Mouse (Mus musculus) neutrophil, adult 5-6 weeks (primary cell): Measurements from ENCODE around the gene Gm20388. TPM values are rescaled to one million over a fixed set of nuclear protein-coding genes. Genes with fewer than 3 reads are reported as not detected.
A peak's percentile ranks its signal among the peaks of the same experiment; 100 is the strongest.

ENCODE experiments used
- ATAC-seq: fragments of 151-379, 151-347 bp; 2 replicates; pipeline ENCODE4 v1.8.0; 2017; ENCODE audit warnings: mild to moderate bottlenecking, moderate TSS enrichment; ENCODE audit not compliant: insufficient number of reproducible peaks, poor library complexity, low FRiP score, severe bottlenecking; ENCODE audit errors: extremely low read depth
- total RNA-seq: library from RNA; stranded (forward); fragments of 200-1000 nt; gene quantifications from 2 replicates; pipeline ENCODE4 v1.2.3, GENCODE M21; 2017

The Gm20388 gene
- total RNA-seq, 1 experiment from 2014 or later = 10.8 TPM

GRCm38 (mm10) chr8:120828279-120828678, 917.6 kb downstream of the Gm20388 start:
- peak; percentile 65; the same call in 1 of the 2 replicates for ATAC-seq

GRCm38 (mm10) chr8:120830661-120831060, 920.0 kb downstream of the Gm20388 start:
- no peak for ATAC-seq

GRCm38 (mm10) chr8:120832022-120832421, 921.4 kb downstream of the Gm20388 start:
- ATAC-seq = no peak

- no peak for ATAC-seq
Measured at GRCm38 (mm10) chr8:120833196-120833595, 922.6 kb downstream of the Gm20388 start.

GRCm38 (mm10) chr8:120839031-120839430, 928.4 kb downstream of the Gm20388 start:
- ATAC-seq = no peak

GRCm38 (mm10) chr8:120843084-120843483, 932.4 kb downstream of the Gm20388 start:
- ATAC-seq = no peak

- ATAC-seq = no peak
Measured at GRCm38 (mm10) chr8:120846018-120846417, 935.4 kb downstream of the Gm20388 start.

- ATAC-seq = no peak
Measured at GRCm38 (mm10) chr8:120847279-120847678, 936.6 kb downstream of the Gm20388 start.

GRCm38 (mm10) chr8:120847735-120848134, 937.1 kb downstream of the Gm20388 start:
- no peak for ATAC-seq

GRCm38 (mm10) chr8:120848434-120848833, 937.8 kb downstream of the Gm20388 start:
- ATAC-seq = no peak

GRCm38 (mm10) chr8:120851411-120851810, 940.8 kb downstream of the Gm20388 start:
- no peak for ATAC-seq

GRCm38 (mm10) chr8:120859881-120860280, 949.2 kb downstream of the Gm20388 start:
- ATAC-seq = no peak

GRCm38 (mm10) chr8:120860423-120861126, 949.9 kb downstream of the Gm20388 start:
- no peak for ATAC-seq

- ATAC-seq = no peak
Measured at GRCm38 (mm10) chr8:120863683-120864082, 953.0 kb downstream of the Gm20388 start.

GRCm38 (mm10) chr8:120867386-120867785, 956.7 kb downstream of the Gm20388 start:
- ATAC-seq = no peak

GRCm38 (mm10) chr8:120872661-120873060, 962.0 kb downstream of the Gm20388 start:
- no peak for ATAC-seq

GRCm38 (mm10) chr8:120876010-120876918, 965.6 kb downstream of the Gm20388 start:
- no peak for ATAC-seq

- no peak for ATAC-seq
Measured at GRCm38 (mm10) chr8:120877005-120877404, 966.4 kb downstream of the Gm20388 start.

- no peak for ATAC-seq
Measured at GRCm38 (mm10) chr8:120879928-120880327, 969.3 kb downstream of the Gm20388 start.

- no peak for ATAC-seq
Measured at GRCm38 (mm10) chr8:120881634-120882033, 971.0 kb downstream of the Gm20388 start.
